10 mouse cellular contexts compared by ENCODE assay signal in the genomic region with DNA sequence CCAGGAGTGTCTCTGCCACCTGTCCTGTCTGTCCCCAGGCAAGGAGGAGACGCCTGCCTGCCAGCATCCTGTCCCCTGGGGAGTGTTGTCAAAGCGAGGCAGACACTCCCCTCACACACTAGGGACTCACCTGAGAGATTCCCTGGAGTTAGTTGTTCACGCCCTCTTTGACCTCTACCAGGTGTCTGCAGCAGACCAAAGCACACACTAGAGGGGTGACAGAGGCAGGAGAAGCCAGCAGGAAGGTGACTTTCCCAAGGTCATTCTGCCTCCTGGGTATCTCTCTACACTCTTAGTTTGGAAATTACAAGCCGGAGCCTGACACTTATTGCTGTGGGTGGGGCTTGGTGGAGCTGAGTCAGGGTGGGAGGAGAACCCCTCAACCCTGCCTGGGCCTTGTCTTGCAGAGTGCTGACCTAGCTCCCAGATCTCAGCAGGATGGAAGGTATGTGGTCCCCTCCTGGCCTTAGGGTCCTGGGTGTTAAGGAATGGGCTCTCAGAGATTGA. TPM values are rescaled to one million over a fixed set of nuclear protein-coding genes. Genes with fewer than 3 reads are reported as not detected.
A peak's percentile ranks its signal among the peaks of the same experiment; 100 is the strongest.
DNase-seq lines count a peak whose midpoint lies in the region; ATAC-seq and TF ChIP-seq lines count a peak whose summit lies in the region.
"Had no signal": no experiment of that assay in that cellular context is flagged by ENCODE, and none has a peak within 500 bp of the region (broad histone marks: within the 10 kb centered on the region; RNA-seq: fewer than 3 reads in every experiment).

No protein-coding gene starts in this region.

- no peak for DNase-seq in hindbrain, embryonic 10.5 days (ENCODE audit: low spot score)
- DNase-seq in hindbrain, embryonic 11.5 days (ENCODE audit: low spot score) = no peak
- DNase-seq in ES-CJ7 (ENCODE audit: low read depth, low spot score) (peak; percentile 82), MN1 (ENCODE audit: low spot score) (no peak)
- DNase-seq in embryonic facial prominence, embryonic 10.5 days (ENCODE audit: low spot score) = no peak
- peak; percentile 39 for DNase-seq in lung, postnatal 0 days (ENCODE audit: low spot score)
- DNase-seq in layer of hippocampus, adult 9-11 months = no peak
- no peak for DNase-seq in adrenal gland, adult 8-10 months

- WGBS in hindbrain, embryonic 10.5 days = 61% methylated on average over 4 of the region's 4 CpGs
- 72% methylated on average over 4 of the region's 4 CpGs for WGBS in hindbrain, embryonic 11.5 days
- 55% methylated on average over 4 of the region's 4 CpGs for WGBS in embryonic facial prominence, embryonic 10.5 days
- WGBS in lung, postnatal 0 days = 57% methylated on average over 4 of the region's 4 CpGs

- no peak for ATAC-seq in hindbrain, embryonic 11.5 days (ENCODE audit: low FRiP score)
- no peak for ATAC-seq in lung, postnatal 0 days

- TF ChIP-seq CTCF in lung, postnatal 0 days (IDR thresholded peaks at IDR 0.05) = no peak

- 0 out of 2 replicates have a peak, but pooled peaks cover 6% of the 10 kb centered on the region for H3K27me3 ChIP-seq in hindbrain, embryonic 10.5 days (ENCODE audit: insufficient read depth, poor library complexity, severe bottlenecking)
- no peaks in the 10 kb centered on the region for H3K27me3 ChIP-seq in hindbrain, embryonic 11.5 days (ENCODE audit: control insufficient read depth, insufficient read depth, low read length)
- H3K27me3 ChIP-seq in embryonic facial prominence, embryonic 10.5 days (replicated peaks; ENCODE audit: low read depth, poor library complexity, severe bottlenecking) = no peaks in the 10 kb centered on the region
- no peaks in the 10 kb centered on the region for H3K27me3 ChIP-seq in lung, postnatal 0 days (replicated peaks; ENCODE audit: insufficient read depth, low read length)
- H3K27me3 ChIP-seq: liver, embryonic 15.5 days had no signal

- no peak overlapping the region for H3K9ac ChIP-seq in hindbrain, embryonic 11.5 days (ENCODE audit: low read depth, low read length)
- H3K9ac ChIP-seq in lung, postnatal 0 days (replicated peaks; ENCODE audit: low read depth) = no peak overlapping the region
- H3K9ac ChIP-seq: liver, embryonic 15.5 days had no signal

- peaks cover under 1% of the 10 kb centered on the region; the same call in 1 of the 2 replicates for H3K36me3 ChIP-seq in hindbrain, embryonic 10.5 days
- no peaks in the 10 kb centered on the region for H3K36me3 ChIP-seq in hindbrain, embryonic 11.5 days (ENCODE audit: control insufficient read depth, insufficient read depth, low read length)
- no peaks in the 10 kb centered on the region; the same call in 1 of the 2 replicates for H3K36me3 ChIP-seq in embryonic facial prominence, embryonic 10.5 days (replicated peaks)
- no peaks in the 10 kb centered on the region for H3K36me3 ChIP-seq in lung, postnatal 0 days (ENCODE audit: insufficient read depth, low read length)
- H3K36me3 ChIP-seq: liver, embryonic 15.5 days had no signal

- peak overlapping the region; percentile 86 for H3K27ac ChIP-seq in hindbrain, embryonic 10.5 days
- H3K27ac ChIP-seq in hindbrain, embryonic 11.5 days (ENCODE audit: low read depth, low read length) = no peak overlapping the region
- H3K27ac ChIP-seq in embryonic facial prominence, embryonic 10.5 days (replicated peaks) = peak overlapping the region; percentile 81
- peak overlapping the region; percentile 43; the same call in 1 of the 2 replicates for H3K27ac ChIP-seq in lung, postnatal 0 days (ENCODE audit: low read length)
- H3K27ac ChIP-seq: liver, embryonic 15.5 days had no signal

- H3K4me3 ChIP-seq in hindbrain, embryonic 10.5 days = no peak overlapping the region
- H3K4me3 ChIP-seq in hindbrain, embryonic 11.5 days (ENCODE audit: low read depth, low read length) = no peak overlapping the region
- H3K4me3 ChIP-seq in embryonic facial prominence, embryonic 10.5 days = no peak overlapping the region
- no peak overlapping the region for H3K4me3 ChIP-seq in lung, postnatal 0 days (ENCODE audit: low read depth, low read length)
- H3K4me3 ChIP-seq: liver, embryonic 15.5 days had no signal

- no peak for TF ChIP-seq EP300 in lung, postnatal 0 days (IDR thresholded peaks at IDR 0.05)

- H3K4me1 ChIP-seq in hindbrain, embryonic 10.5 days (replicated peaks) = peaks cover 89% of the 10 kb centered on the region
- peaks cover 15% of the 10 kb centered on the region for H3K4me1 ChIP-seq in hindbrain, embryonic 11.5 days (replicated peaks; ENCODE audit: control insufficient read depth, insufficient read depth, low read length)
- H3K4me1 ChIP-seq in embryonic facial prominence, embryonic 10.5 days = peaks cover 91% of the 10 kb centered on the region
- H3K4me1 ChIP-seq in lung, postnatal 0 days (ENCODE audit: insufficient read depth, low read depth, low read length) = peaks cover 19% of the 10 kb centered on the region; the same call in 1 of the 2 replicates

- H3K9me3 ChIP-seq in hindbrain, embryonic 10.5 days = no peaks in the 10 kb centered on the region
- H3K9me3 ChIP-seq in hindbrain, embryonic 11.5 days (ENCODE audit: control insufficient read depth, low read length) = no peaks in the 10 kb centered on the region
- H3K9me3 ChIP-seq in embryonic facial prominence, embryonic 10.5 days = no peaks in the 10 kb centered on the region
- H3K9me3 ChIP-seq in lung, postnatal 0 days (ENCODE audit: low read length) = no peaks in the 10 kb centered on the region
- H3K9me3 ChIP-seq: liver, embryonic 15.5 days had no signal

- H3K4me2 ChIP-seq in hindbrain, embryonic 11.5 days (replicated peaks; ENCODE audit: low read depth, low read length) = no peak overlapping the region
- no peak overlapping the region; the same call in 1 of the 2 replicates for H3K4me2 ChIP-seq in lung, postnatal 0 days (replicated peaks; ENCODE audit: low read depth, low read length)
- H3K4me2 ChIP-seq: liver, embryonic 15.5 days had no signal

RNA-seq across cellular contexts. Expression of gene Ak1, which starts 6.5 kb away (rescaled TPM):
- polyA plus RNA-seq in hindbrain, embryonic 10.5 days (2016; fragmentation: Nextera tagmentation; extraction: Ambion mirVana) = 26.9 and 37.6 TPM in 2 replicates
- polyA plus RNA-seq in hindbrain, embryonic 11.5 days (2014; fragmentation: Nextera tagmentation; extraction: Ambion mirVana) = 23.4 and 23.9 TPM in 2 replicates
- polyA plus RNA-seq in embryonic facial prominence, embryonic 10.5 days (2016; fragmentation: Nextera tagmentation; extraction: Ambion mirVana) = 20.5 and 24.7 TPM in 2 replicates
- polyA plus RNA-seq in lung, postnatal 0 days (2015; fragmentation: Nextera tagmentation; extraction: Ambion mirVana) = 31.7 and 36.3 TPM in 2 replicates
- total RNA-seq in adrenal gland, adult 8-10 months (2022) = 10 to 100 TPM; 24.1 to 57.3 (median 40.1) TPM

RNA-seq across cellular contexts. Expression of gene Eng, which starts 18.3 kb away (rescaled TPM):
- polyA plus RNA-seq in hindbrain, embryonic 10.5 days (2016; fragmentation: Nextera tagmentation; extraction: Ambion mirVana) = 28.8 and 35.8 TPM in 2 replicates
- 18.1 and 23.1 TPM in 2 replicates for polyA plus RNA-seq in hindbrain, embryonic 11.5 days (2014; fragmentation: Nextera tagmentation; extraction: Ambion mirVana)
- 23.7 and 25.5 TPM in 2 replicates for polyA plus RNA-seq in embryonic facial prominence, embryonic 10.5 days (2016; fragmentation: Nextera tagmentation; extraction: Ambion mirVana)
- polyA plus RNA-seq in lung, postnatal 0 days (2015; fragmentation: Nextera tagmentation; extraction: Ambion mirVana) = 118 and 130 TPM in 2 replicates
- 100 to 1,000 TPM in 3 of 4 experiments, 10 to 100 TPM in 1; 96.0 to 134 (median 120) TPM for total RNA-seq in adrenal gland, adult 8-10 months (2022)

RNA-seq across cellular contexts. Expression of gene St6galnac6, which starts 28.6 kb away (rescaled TPM):
- polyA plus RNA-seq in hindbrain, embryonic 10.5 days (2016; fragmentation: Nextera tagmentation; extraction: Ambion mirVana) = 12.7 and 14.1 TPM in 2 replicates
- 3.2 and 5.0 TPM in 2 replicates for polyA plus RNA-seq in hindbrain, embryonic 11.5 days (2014; fragmentation: Nextera tagmentation; extraction: Ambion mirVana)
- 17.1 and 17.3 TPM in 2 replicates for polyA plus RNA-seq in embryonic facial prominence, embryonic 10.5 days (2016; fragmentation: Nextera tagmentation; extraction: Ambion mirVana)
- polyA plus RNA-seq in lung, postnatal 0 days (2015; fragmentation: Nextera tagmentation; extraction: Ambion mirVana) = 13.4 and 14.4 TPM in 2 replicates
- 10 to 100 TPM; 42.7 to 61.4 (median 51.8) TPM for total RNA-seq in adrenal gland, adult 8-10 months (2022)

RNA-seq across cellular contexts. Expression of gene St6galnac4, which starts 41.2 kb away (rescaled TPM):
- 19.8 and 21.0 TPM in 2 replicates for polyA plus RNA-seq in hindbrain, embryonic 10.5 days (2016; fragmentation: Nextera tagmentation; extraction: Ambion mirVana)
- 12.9 and 13.4 TPM in 2 replicates for polyA plus RNA-seq in hindbrain, embryonic 11.5 days (2014; fragmentation: Nextera tagmentation; extraction: Ambion mirVana)
- 25.1 and 26.4 TPM in 2 replicates for polyA plus RNA-seq in embryonic facial prominence, embryonic 10.5 days (2016; fragmentation: Nextera tagmentation; extraction: Ambion mirVana)
- polyA plus RNA-seq in lung, postnatal 0 days (2015; fragmentation: Nextera tagmentation; extraction: Ambion mirVana) = 32.0 and 38.9 TPM in 2 replicates
- total RNA-seq in adrenal gland, adult 8-10 months (2022) = 10 to 100 TPM in 3 of 4 experiments, 1 to 10 TPM in 1; 8.5 to 18.9 (median 13.8) TPM

RNA-seq across cellular contexts. Expression of gene 9430097D07Rik, which starts 52.6 kb away (rescaled TPM):
- 0.11 and 0.39 TPM in 2 replicates for polyA plus RNA-seq in hindbrain, embryonic 10.5 days (2016; fragmentation: Nextera tagmentation; extraction: Ambion mirVana)
- 0.37 and 0.42 TPM in 2 replicates for polyA plus RNA-seq in hindbrain, embryonic 11.5 days (2014; fragmentation: Nextera tagmentation; extraction: Ambion mirVana)
- polyA plus RNA-seq in embryonic facial prominence, embryonic 10.5 days (2016; fragmentation: Nextera tagmentation; extraction: Ambion mirVana) = 0.11 TPM in 2 replicates
- not detected in 2 replicates for polyA plus RNA-seq in lung, postnatal 0 days (2015; fragmentation: Nextera tagmentation; extraction: Ambion mirVana)
- total RNA-seq in adrenal gland, adult 8-10 months (2022) = not detected
- total RNA-seq: gastrocnemius, adult 8-10 months had no signal
- polyA plus RNA-seq: liver, embryonic 15.5 days had no signal

Comparison
In these comparisons a context has a peak if more than half of its experiments do, and no peak if none do; other contexts are left out.
1. DNase-seq: peak in ES-CJ7 (single experiment) and lung, postnatal 0 days (single experiment); none in hindbrain, embryonic 10.5 days (single experiment), hindbrain, embryonic 11.5 days (single experiment), embryonic facial prominence, embryonic 10.5 days (single experiment), layer of hippocampus, adult 9-11 months (single experiment), MN1 (single experiment) and adrenal gland, adult 8-10 months (single experiment).